Mouse (Mus musculus) adrenal gland, adult 8-10 months (tissue): ENCODE results near the gene Ube2d3. TPM values are rescaled to one million over a fixed set of nuclear protein-coding genes. Genes with fewer than 3 reads are reported as not detected.
A peak's percentile ranks its signal among the peaks of the same experiment; 100 is the strongest.
"Not testable (repeated sequence)": the region's sequence is repeated elsewhere in the genome, so short reads cannot be mapped to it uniquely, and the experiment has no call there.

Experiments
- DNase-seq: peaks from one replicate; pipeline ENCODE4 v3.0.0; 2022
- total RNA-seq, 4 experiments: library from RNA; stranded (reverse); gene quantifications; 2 replicates each; pipeline ENCODE4 v1.2.4; 2022

Ube2d3 gene
- total RNA-seq, 4 experiments from 2014 or later, result 299 to 393 (median 336) TPM

GRCm38 (mm10) chr3:135493320-135493719 is 55.4 kb downstream of the Ube2d3 start:
- not testable (repeated sequence) for DNase-seq

DNA sequence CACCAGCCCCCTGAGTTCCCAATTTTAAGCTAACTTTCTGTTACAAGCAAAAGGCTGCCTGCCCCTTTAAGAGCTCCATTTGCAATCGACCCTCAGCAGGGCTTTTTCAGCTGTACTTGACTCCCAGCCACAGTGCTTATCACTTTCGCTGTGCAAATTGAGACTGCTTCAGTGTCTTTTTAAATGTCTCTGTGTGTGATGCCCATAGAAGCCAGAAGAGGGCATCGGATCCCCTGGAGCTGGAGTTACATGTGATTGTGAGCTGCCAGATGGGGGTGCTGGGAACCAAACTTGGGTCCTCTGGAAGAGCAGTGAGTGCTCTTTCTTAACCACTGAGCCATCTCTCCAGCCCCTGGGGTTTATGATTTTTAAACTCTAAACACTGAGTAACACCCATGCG is 60.0 kb downstream of the Ube2d3 start:
- DNase-seq, result not testable (repeated sequence)

DNA sequence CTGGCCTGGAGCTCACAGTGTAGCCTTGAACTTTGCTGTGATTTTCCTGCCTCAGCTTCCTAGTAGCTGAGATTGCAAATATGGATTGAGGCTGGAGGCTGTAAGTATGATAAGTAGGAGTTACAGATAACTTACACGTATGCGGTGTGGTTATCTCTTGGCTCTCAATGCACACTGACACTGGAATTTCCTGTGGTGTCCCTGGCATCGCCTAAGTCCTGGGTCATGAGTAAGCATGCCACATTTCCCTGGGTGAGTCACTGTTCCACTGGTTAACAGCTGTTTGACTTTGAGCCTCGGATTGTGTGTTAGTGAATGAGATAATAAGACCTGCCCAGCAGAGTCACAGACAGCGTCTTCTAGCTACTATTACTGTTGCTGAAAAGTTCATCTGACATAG is 60.9 kb downstream of the Ube2d3 start:
- peak; percentile 36 for DNase-seq

- no peak for DNase-seq
Observed at GRCm38 (mm10) chr3:135503160-135503559, 65.2 kb downstream of the Ube2d3 start.

- peak; percentile 54 for DNase-seq
Observed at GRCm38 (mm10) chr3:135505369-135505909, 67.5 kb downstream of the Ube2d3 start.

DNA sequence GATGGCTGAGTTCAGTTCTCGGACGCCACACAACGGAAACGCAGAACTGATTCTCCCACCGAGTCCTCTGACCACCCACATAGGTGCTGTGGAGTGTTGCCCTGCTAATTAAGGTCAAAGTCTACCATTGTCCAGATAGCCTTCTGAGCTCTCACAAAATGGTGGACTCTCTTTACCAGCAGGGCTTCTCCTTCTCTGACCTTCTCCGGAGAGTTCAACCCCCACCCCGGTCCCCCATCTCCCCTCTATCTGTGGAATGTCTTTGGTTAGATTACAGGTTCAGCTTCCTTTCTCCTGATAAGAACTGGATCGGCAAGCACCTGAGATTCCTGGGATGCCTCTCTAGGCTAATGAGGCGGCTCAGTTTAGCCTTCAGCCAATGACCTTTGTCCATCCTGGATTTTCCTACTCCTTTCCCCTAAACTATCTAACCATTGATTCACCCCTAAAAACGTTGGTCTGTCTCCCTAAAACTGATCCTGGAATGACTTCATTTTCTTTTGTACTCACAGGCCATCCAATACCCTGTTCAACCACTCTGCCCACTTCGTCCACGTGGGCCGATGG is 68.0 kb downstream of the Ube2d3 start:
- DNase-seq, result no peak

DNA sequence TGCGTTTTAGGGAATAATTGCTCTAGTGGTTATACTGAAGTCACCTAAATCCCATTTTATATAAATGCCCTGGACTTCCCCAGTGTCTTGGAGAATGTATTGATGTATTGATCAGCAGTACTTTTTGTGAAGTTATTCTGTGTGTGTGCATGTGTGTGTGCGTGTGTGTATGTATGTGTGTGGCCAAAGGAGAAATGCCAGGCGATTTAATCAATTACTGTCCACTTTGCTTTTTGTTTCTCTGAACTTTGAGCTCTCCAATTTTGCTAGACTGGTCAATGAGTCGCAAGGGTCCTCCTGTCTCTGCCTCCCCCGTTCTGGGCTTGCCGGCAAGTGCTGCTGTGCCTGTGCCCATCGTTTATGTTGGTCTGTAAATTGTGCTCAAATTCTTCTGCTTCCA is 69.6 kb downstream of the Ube2d3 start:
- no peak for DNase-seq

DNA sequence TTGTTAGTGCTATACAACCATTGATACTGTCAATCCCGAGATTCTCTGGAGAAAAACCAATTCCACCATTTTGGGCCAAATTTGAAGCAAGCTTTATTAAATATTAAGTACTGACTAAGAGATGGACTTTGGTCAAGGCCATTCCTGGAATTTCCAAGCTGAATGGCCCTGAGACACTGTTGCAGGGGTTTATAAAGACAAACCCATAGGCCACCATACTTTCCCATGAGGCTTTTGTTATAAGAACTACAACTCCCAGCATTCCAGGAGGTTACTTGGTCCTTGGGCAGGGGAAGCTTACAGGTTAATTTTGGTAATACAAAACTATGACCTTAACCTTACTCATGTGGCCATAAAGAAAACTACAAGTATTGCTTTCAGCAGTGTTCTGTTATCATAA is 70.2 kb downstream of the Ube2d3 start:
- DNase-seq, result no peak

- DNase-seq, result no peak
Observed at GRCm38 (mm10) chr3:135510372-135510771, 72.4 kb downstream of the Ube2d3 start.

- no peak for DNase-seq
Observed at GRCm38 (mm10) chr3:135511683-135512082, 73.7 kb downstream of the Ube2d3 start.

GRCm38 (mm10) chr3:135513270-135513669 is 75.3 kb downstream of the Ube2d3 start:
- no peak for DNase-seq

DNA sequence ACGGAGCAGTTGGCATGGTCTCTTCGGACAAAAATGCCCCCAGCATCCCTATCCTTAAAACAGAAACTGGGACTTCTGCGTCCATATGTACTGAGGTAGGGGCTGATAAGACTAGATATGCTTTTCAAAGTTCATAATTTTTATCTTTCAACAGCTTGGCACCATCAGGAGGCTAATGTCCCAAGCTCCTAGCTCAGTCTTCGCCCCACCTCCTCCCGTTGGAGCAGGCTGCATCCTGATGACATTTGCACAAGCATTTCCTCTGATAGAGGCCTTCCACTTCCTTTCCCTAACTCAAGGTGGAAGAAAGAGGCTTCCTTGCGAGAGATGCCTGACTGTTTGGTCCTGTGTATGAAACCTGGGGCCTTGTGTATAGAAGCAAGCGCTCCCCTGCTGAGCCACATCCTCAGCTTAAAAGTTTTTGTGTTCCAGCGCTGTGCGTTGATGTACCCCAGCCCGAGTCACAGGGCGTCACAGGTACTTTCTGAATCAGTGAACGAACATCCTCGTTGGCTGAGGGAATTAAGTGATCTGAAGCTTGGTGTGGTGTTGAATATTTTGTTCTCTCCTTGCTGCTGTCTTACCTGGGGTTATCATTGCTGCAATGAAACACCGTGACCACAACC is 76.0 kb downstream of the Ube2d3 start:
- DNase-seq, result no peak

GRCm38 (mm10) chr3:135515246-135515645 is 77.3 kb downstream of the Ube2d3 start:
- DNase-seq, result no peak

GRCm38 (mm10) chr3:135516891-135517290 is 78.9 kb downstream of the Ube2d3 start:
- no peak for DNase-seq

Other genes with a start within 250 kb of the Ube2d3 start
- gene Cenpe, start 225.6 kb upstream of the Ube2d3 start, total RNA-seq, result 1 to 10 TPM; 1.1 to 3.7 (median 2.1) TPM
- gene Bdh2, start 156.9 kb upstream of the Ube2d3 start, total RNA-seq, result 1 to 10 TPM; 2.0 to 5.4 (median 3.5) TPM
- 1 to 10 TPM in 3 of 4 experiments, under 1 TPM in 1; 0.94 to 2.0 (median 1.4) TPM for gene Slc9b2, start 130.4 kb upstream of the Ube2d3 start, total RNA-seq
- gene Slc9b1, start 90.1 kb upstream of the Ube2d3 start, total RNA-seq, result under 1 TPM in 3 of 4 experiments, not detected in 1; 0.17 to 1.00 (median 0.92) TPM
- gene Cisd2, start 14.2 kb upstream of the Ube2d3 start, total RNA-seq, result 10 to 100 TPM; 30.2 to 34.4 (median 32.5) TPM
- gene Manba, start 47.5 kb downstream of the Ube2d3 start, total RNA-seq, result 10 to 100 TPM; 13.9 to 27.8 (median 18.3) TPM